Mouse (Mus musculus): ENCODE measurements around the gene Prkn. TPM values are rescaled to one million over a fixed set of nuclear protein-coding genes. Genes with fewer than 3 reads are reported as not detected.

The Prkn gene
- total and polyA plus RNA-seq, 3 experiments: 0.39 to 0.50 TPM; not detected in 1

DNA sequence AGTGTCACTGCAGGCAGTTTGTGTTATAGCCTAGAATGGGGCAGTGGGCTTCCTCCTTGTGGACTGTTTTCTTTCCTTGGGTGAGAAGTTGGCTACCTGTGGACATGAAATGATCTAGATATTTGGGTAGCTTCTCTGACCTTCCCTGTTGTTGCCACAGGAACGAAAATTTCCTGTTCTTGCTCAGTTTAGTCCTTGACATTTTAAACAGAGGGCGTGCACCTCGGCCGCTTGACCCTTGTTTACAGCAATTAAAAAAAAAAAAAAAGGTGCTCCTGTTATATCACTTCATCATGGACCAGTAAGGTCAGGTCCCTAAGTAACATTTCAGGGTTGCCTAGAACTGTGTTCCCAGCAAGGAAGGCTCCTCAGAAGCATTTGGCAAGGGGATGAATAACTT, 927.1 kb downstream of the Prkn start:
- TF ChIP-seq ZMIZ1 (IDR thresholded peaks at IDR 0.05; ENCODE audit: low read depth, low read length): no peak
- no peak for TF ChIP-seq EP300 (IDR thresholded peaks at IDR 0.05; ENCODE audit: low read depth in 1 of 2, low read length in 2 of 2)
- no peak for TF ChIP-seq USF2 (IDR thresholded peaks at IDR 0.05; ENCODE audit: borderline replicate concordance in 1 of 2, insufficient read depth in 1 of 2, low read depth in 1 of 2, low read length in 2 of 2)
- no peak for TF ChIP-seq MAFK (IDR thresholded peaks at IDR 0.05; ENCODE audit: borderline replicate concordance, low read depth, low read length)
- no peak for TF ChIP-seq RAD21 (IDR thresholded peaks at IDR 0.05; ENCODE audit: low read depth, low read length)
- no peak for TF ChIP-seq SMC3 (IDR thresholded peaks at IDR 0.05; ENCODE audit: low read depth, low read length)
- no peak for TF ChIP-seq POLR2A (IDR thresholded peaks at IDR 0.05; ENCODE audit: control insufficient read depth in 1 of 2, insufficient read depth in 1 of 2, low read depth in 1 of 2, low read length in 2 of 2, poor library complexity in 1 of 2)
- no peak for TF ChIP-seq CHD1 (IDR thresholded peaks at IDR 0.05; ENCODE audit: low read depth, low read length)
- no peak for TF ChIP-seq GABPA (IDR thresholded peaks at IDR 0.05; ENCODE audit: low read depth, low read length)
- Histone ChIP-seq H3K27me3 (ENCODE audit: control insufficient read depth in 1 of 2, insufficient read depth in 2 of 2, low read length in 2 of 2) (no peaks in the 10 kb centered on the region), H3K9me3 (replicated peaks; ENCODE audit: insufficient read depth, low read length) (no peaks in the 10 kb centered on the region), H3K27ac (ENCODE audit: control insufficient read depth, low read depth, low read length) (no peak overlapping the region), H3K4me1 (ENCODE audit: control insufficient read depth in 1 of 2, insufficient read depth in 2 of 2, low read length in 2 of 2) (peaks cover 4 to 10% of the 10 kb centered on the region in 2 experiments; a peak in 3 of 4 replicates), H3K79me2 (ENCODE audit: control insufficient read depth, insufficient read depth, low read length, poor library complexity) (no peaks in the 10 kb centered on the region), H3K4me3 (ENCODE audit: control insufficient read depth in 1 of 2, insufficient read depth in 1 of 2, low read depth in 2 of 2, low read length in 2 of 2) (no peak overlapping the region), H3K9ac (ENCODE audit: control insufficient read depth, low read depth, low read length, poor library complexity, severe bottlenecking) (no peak overlapping the region), H3K36me3 (ENCODE audit: control insufficient read depth in 1 of 2, insufficient read depth in 2 of 2, low read length in 2 of 2) (peaks cover 0 to 10% of the 10 kb centered on the region in 2 experiments; a peak in 2 of 4 replicates)
- DNase-seq (ENCODE audit: low read depth, low spot score): no peak

DNA sequence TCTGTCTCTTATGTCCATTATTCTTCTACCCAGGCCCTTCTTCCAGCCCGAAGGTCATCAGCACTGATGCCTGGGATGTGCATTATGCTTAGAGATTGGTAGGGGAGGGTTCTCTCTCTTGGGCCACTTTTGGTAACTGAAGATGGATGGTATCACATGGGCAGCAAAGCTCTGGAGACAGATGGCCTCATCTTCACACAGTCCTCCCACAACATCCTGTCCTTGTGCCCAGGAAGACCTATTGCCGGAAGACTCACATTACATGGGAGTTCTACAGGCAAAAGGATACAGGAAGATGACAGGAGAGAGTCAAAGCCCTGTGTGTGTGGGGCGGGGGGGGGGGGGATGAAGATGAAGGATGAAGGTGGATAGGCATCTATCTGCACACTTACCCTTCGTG, 928.2 kb downstream of the Prkn start:
- Histone ChIP-seq H3K4me1 (ENCODE audit: control insufficient read depth in 1 of 2, insufficient read depth in 2 of 2, low read length in 2 of 2) (peaks cover 4 to 15% of the 10 kb centered on the region in 2 experiments; a peak in 3 of 4 replicates), H3K27me3 (ENCODE audit: control insufficient read depth in 1 of 2, insufficient read depth in 2 of 2, low read length in 2 of 2) (no peaks in the 10 kb centered on the region), H3K9ac (ENCODE audit: control insufficient read depth, low read depth, low read length, poor library complexity, severe bottlenecking) (no peak overlapping the region), H3K36me3 (ENCODE audit: control insufficient read depth in 1 of 2, insufficient read depth in 2 of 2, low read length in 2 of 2) (peaks cover 0 to 19% of the 10 kb centered on the region in 2 experiments; a peak in 2 of 4 replicates), H3K79me2 (ENCODE audit: control insufficient read depth, insufficient read depth, low read length, poor library complexity) (no peaks in the 10 kb centered on the region), H3K4me3 (ENCODE audit: control insufficient read depth in 1 of 2, insufficient read depth in 1 of 2, low read depth in 2 of 2, low read length in 2 of 2) (no peak overlapping the region), H3K27ac (ENCODE audit: control insufficient read depth, low read depth, low read length) (no peak overlapping the region), H3K9me3 (replicated peaks; ENCODE audit: insufficient read depth, low read length) (no peaks in the 10 kb centered on the region)
- no peak for DNase-seq (ENCODE audit: low read depth, low spot score)
- TF ChIP-seq BHLHE40 (IDR thresholded peaks at IDR 0.05; ENCODE audit: borderline replicate concordance, low read depth, low read length) (no peak), MAX (IDR thresholded peaks at IDR 0.05; ENCODE audit: low read length) (no peak)

DNA sequence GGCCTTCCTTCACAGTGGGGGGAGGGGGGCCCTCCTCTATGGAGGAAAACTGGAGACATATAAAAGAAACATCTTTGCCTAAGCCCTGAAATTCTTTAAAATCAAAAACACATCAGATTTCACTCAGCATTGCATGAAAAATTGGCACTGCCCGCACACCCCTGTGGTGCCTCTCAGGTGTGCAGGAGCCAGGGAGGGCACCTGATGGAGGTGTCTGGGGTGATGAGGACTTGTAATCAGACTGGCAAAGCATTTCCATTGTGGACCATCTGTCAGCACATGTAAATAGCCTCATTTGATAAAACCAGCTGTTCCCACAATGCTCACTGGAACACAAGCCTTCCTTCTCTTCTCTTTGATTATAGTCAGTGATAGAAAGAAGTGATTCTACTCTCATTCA, 928.8 kb downstream of the Prkn start:
- H3K79me2 ChIP-seq (ENCODE audit: control insufficient read depth, insufficient read depth, low read length, poor library complexity): no peaks in the 10 kb centered on the region
- no peak overlapping the region for H3K27ac ChIP-seq (ENCODE audit: control insufficient read depth, low read depth, low read length)
- H3K27me3 ChIP-seq (ENCODE audit: control insufficient read depth in 1 of 2, insufficient read depth in 2 of 2, low read length in 2 of 2): no peaks in the 10 kb centered on the region
- no peak overlapping the region for H3K9ac ChIP-seq (ENCODE audit: control insufficient read depth, low read depth, low read length, poor library complexity, severe bottlenecking)
- TF ChIP-seq E2F4 (IDR thresholded peaks at IDR 0.05; ENCODE audit: borderline replicate concordance, low read depth, low read length) (no peak), USF1 (IDR thresholded peaks at IDR 0.05; ENCODE audit: low read depth, low read length) (no peak), GABPA (IDR thresholded peaks at IDR 0.05; ENCODE audit: low read depth, low read length) (no peak), MAZ (IDR thresholded peaks at IDR 0.05; ENCODE audit: low read depth, low read length) (no peak), MXI1 (IDR thresholded peaks at IDR 0.05; ENCODE audit: low read depth, low read length) (no peak), TCF12 (IDR thresholded peaks at IDR 0.05; ENCODE audit: low read depth, low read length) (no peak), RAD21 (IDR thresholded peaks at IDR 0.05; ENCODE audit: low read depth, low read length) (no peak), POLR2AphosphoS2 (IDR thresholded peaks at IDR 0.05; ENCODE audit: low read length) (no peak), ELF1 (IDR thresholded peaks at IDR 0.05; ENCODE audit: low read depth, low read length) (no peak), SIN3A (IDR thresholded peaks at IDR 0.05; ENCODE audit: low read length) (no peak)
- H3K36me3 ChIP-seq (ENCODE audit: control insufficient read depth in 1 of 2, insufficient read depth in 2 of 2, low read length in 2 of 2): peaks cover 0 to 24% of the 10 kb centered on the region in 2 experiments; a peak in 2 of 4 replicates
- H3K9me3 ChIP-seq (replicated peaks; ENCODE audit: insufficient read depth, low read length): no peaks in the 10 kb centered on the region
- peaks cover 4 to 21% of the 10 kb centered on the region in 2 experiments; a peak in 3 of 4 replicates for H3K4me1 ChIP-seq (ENCODE audit: control insufficient read depth in 1 of 2, insufficient read depth in 2 of 2, low read length in 2 of 2)
- no peak overlapping the region for H3K4me3 ChIP-seq (ENCODE audit: control insufficient read depth in 1 of 2, insufficient read depth in 1 of 2, low read depth in 2 of 2, low read length in 2 of 2)
- DNase-seq (ENCODE audit: low read depth, low spot score): no peak

Measured in MEL (cell line).